Mouse (Mus musculus) lung, embryonic 14.5 days (tissue): ENCODE data around the gene Ncs1. TPM values are rescaled to one million over a fixed set of nuclear protein-coding genes. Genes with fewer than 3 reads are reported as not detected.

Source experiments
- ATAC-seq: fragments of 200-750 bp; cut with Nextera tagmentation; 2 replicates; pipeline ENCODE4 v1.8.0; 2017; ENCODE audit warnings: mild to moderate bottlenecking, moderate TSS enrichment, moderate library complexity; ENCODE audit not compliant: insufficient read depth
- DNase-seq: peaks from one replicate; pipeline ENCODE4 v3.0.0-alpha.2; 2015
- H3K27ac ChIP-seq: fragments of 300-500 bp; sonication (generic); 2 replicates; pipeline ENCODE4 v1.5.1; 2014; ENCODE audit warnings: low read depth, mild to moderate bottlenecking, moderate library complexity
- H3K27me3 ChIP-seq: fragments of 300-500 bp; sonication (generic); 2 replicates; pipeline ENCODE4 v1.6.1; 2014; ENCODE audit warnings: low read length, control low read depth; ENCODE audit not compliant: insufficient read depth
- H3K36me3 ChIP-seq: fragments of 300-500 bp; sonication (generic); 2 replicates; pipeline ENCODE4 v1.6.1; 2014; ENCODE audit warnings: control low read depth; ENCODE audit not compliant: insufficient read depth
- H3K4me1 ChIP-seq: fragments of 300-500 bp; sonication (generic); 2 replicates; pipeline ENCODE4 v1.6.1; 2014; ENCODE audit warnings: antibody characterized with exemption, control low read depth; ENCODE audit not compliant: insufficient read depth
- H3K4me2 ChIP-seq: fragments of 300-500 bp; sonication (generic); 2 replicates; pipeline ENCODE4 v1.6.1; 2014; ENCODE audit warnings: mild to moderate bottlenecking
- H3K4me3 ChIP-seq: fragments of 300-500 bp; sonication (generic); 2 replicates; pipeline ENCODE4 v1.5.1; 2014; ENCODE audit warnings: low read depth, low read length
- H3K9ac ChIP-seq: fragments of 300-500 bp; sonication (generic); 2 replicates; pipeline ENCODE4 v1.6.1; 2014
- H3K9me3 ChIP-seq: fragments of 300-500 bp; sonication (generic); 2 replicates; pipeline ENCODE4 v1.6.1; 2016; ENCODE audit warnings: low read depth, low read length, control low read depth
- CTCF ChIP-seq: IDR thresholded peaks from 2 replicates; pipeline ENCODE4 v1.5.1; 2016; ENCODE audit warnings: antibody characterized with exemption, low read depth
- WGBS: fragments of 180-500 bp; shearing (Covaris S2); extraction: QIAGEN DNeasy Blood & Tissue Kit; methylation state at CpG from one replicate; pipeline ENCODE4 v1.1.7; 2014; 5-methylcytosine and 5-hydroxymethylcytosine counted together
- polyA plus RNA-seq: library from polyadenylated mRNA; unstranded; fragments of >200 nt; fragmentation: Nextera tagmentation; extraction: Ambion mirVana; gene quantifications from 2 replicates; pipeline ENCODE4 v1.2.1, GENCODE M21; 2014

The Ncs1 gene
- polyA plus RNA-seq, 1 experiment from 2014 or later = 28.6 TPM

DNA sequence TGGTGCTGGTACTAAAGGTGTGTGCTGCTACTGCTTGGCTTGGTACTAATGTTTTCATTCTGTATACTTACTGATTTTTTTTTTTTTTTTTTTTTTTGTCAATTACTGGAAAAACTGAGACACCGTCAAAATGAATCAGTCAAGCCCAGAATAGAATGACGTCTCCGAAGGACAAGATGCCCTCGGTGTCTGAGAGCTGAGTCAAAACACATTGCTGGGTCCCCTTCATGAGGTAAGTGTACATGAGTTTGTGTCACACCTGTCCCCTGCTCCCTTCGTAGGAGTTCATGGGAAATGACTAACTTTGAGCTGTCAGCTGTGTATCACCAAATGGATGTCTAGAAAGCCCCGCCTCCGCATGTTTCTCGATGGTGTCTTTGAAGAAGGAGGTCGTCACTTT is 57.6 kb downstream of the Ncs1 start:
- TF ChIP-seq CTCF = no peak
- Histone ChIP-seq H3K4me1 (peaks cover 4% of the 10 kb centered on the region; the same call in 1 of the 2 replicates), H3K27me3 (no peaks in the 10 kb centered on the region), H3K4me3 (no peak overlapping the region), H3K4me2 (no peak overlapping the region), H3K27ac (no peak overlapping the region), H3K36me3 (no peaks in the 10 kb centered on the region), H3K9ac (no peak overlapping the region), H3K9me3 (no peaks in the 10 kb centered on the region)
- DNase-seq (no peak), ATAC-seq (no peak)
- 62% methylated on average over 9 of the region's 9 CpGs for WGBS

DNA sequence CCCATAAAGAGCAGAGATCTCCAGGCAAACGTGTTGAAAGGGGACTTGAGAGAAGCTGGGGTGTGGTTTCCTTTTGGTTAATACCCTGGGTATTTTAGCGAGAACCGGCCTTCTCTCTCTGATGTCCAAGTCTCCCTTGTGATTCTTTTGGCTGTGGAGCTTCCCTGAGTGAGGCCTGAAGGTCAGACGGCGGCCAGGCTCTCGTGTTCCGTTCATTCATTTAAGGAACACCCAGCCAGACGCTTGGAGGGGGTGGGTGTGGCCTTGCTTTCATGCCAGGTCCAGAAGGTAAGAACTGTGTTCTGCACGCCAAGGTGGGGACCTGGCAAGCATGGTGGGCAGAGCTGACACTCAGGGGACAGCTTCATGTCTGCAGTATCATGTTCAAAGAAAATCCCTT is 58.6 kb downstream of the Ncs1 start:
- Histone ChIP-seq H3K9ac (no peak overlapping the region), H3K4me1 (no peaks in the 10 kb centered on the region), H3K4me2 (no peak overlapping the region), H3K9me3 (no peaks in the 10 kb centered on the region), H3K4me3 (no peak overlapping the region), H3K27ac (no peak overlapping the region), H3K27me3 (no peaks in the 10 kb centered on the region), H3K36me3 (no peaks in the 10 kb centered on the region)
- no peak for DNase-seq
- no peak for TF ChIP-seq CTCF
- WGBS = 66% methylated on average over 9 of the region's 9 CpGs
- no peak for ATAC-seq

DNA sequence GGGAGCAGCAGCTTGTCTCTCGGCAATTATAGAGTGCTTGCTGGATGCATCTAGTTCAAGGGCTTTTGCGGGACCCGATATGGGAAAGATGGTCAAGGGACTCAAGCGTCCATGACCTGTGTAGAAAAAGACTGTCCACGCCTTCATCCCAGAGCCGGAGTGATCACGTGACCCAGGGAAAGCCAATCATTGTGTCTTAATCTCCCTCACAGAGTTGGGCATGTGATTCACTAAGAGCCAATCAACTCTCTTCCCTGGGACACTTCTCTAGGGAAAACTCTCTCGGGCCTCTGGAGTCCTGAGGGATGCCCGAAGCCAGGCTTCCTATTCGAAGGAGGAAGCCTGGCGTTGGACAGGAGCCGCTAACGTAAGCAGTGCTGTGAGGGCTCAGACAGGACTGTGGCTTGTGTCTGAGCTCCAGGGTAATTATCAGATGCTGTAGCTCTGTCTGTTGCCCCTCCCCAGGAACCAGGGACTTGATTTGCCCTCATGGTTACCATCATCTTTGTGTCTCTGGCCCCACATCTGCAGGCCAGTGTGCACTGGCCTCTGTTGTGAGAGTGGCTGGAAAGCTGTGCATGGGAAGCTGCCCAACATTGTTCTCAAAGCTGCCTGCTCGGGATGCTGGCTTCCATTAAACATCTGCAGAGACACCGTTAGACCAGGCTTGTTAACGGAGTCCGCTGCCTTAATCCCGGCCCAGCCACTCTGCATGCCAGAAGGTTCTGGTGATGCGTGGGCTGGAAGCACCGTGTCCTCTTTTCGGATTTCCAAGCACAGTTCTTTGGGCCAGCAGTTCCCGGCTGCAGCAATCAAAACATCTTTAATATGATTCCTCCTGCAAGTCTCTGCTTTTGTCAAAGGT is 59.4 kb downstream of the Ncs1 start:
- WGBS = 73% methylated on average over 22 of the region's 22 CpGs
- TF ChIP-seq CTCF = no peak
- ATAC-seq (no peak), DNase-seq (no peak)
- Histone ChIP-seq H3K4me1 (no peaks in the 10 kb centered on the region), H3K36me3 (no peaks in the 10 kb centered on the region), H3K4me3 (no peak overlapping the region), H3K27me3 (no peaks in the 10 kb centered on the region), H3K9me3 (no peaks in the 10 kb centered on the region), H3K4me2 (no peak overlapping the region), H3K9ac (no peak overlapping the region), H3K27ac (no peak overlapping the region)

DNA sequence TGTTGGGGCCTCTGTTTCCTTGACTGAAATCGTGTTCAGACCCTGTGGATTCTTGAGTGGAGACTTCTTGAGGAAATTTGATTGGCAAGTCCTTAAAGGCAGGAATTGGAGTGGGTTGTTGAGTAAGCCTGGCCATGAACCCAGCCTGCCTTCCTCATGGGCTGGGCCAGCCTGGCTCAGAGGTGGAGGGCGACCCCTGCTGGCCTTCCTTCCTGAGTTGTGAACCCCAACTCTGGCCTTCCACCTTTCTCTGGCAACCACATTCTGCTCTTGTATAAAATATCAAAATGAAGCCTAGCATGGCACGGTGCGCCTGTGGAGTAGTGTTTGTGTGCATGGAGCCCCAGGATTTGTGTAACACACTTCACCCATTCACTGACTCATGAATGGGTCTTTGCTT is 60.1 kb downstream of the Ncs1 start:
- H3K27ac ChIP-seq = no peak overlapping the region
- H3K4me1 ChIP-seq = no peaks in the 10 kb centered on the region
- ATAC-seq (no peak), DNase-seq (peak; percentile 46)
- H3K36me3 ChIP-seq = no peaks in the 10 kb centered on the region
- no peak overlapping the region for H3K4me3 ChIP-seq
- 37% methylated on average over 4 of the region's 4 CpGs for WGBS
- peaks cover 5% of the 10 kb centered on the region; the same call in 1 of the 2 replicates for H3K27me3 ChIP-seq
- peak; percentile 65 for TF ChIP-seq CTCF
- H3K4me2 ChIP-seq = no peak overlapping the region
- no peaks in the 10 kb centered on the region for H3K9me3 ChIP-seq
- H3K9ac ChIP-seq = no peak overlapping the region

DNA sequence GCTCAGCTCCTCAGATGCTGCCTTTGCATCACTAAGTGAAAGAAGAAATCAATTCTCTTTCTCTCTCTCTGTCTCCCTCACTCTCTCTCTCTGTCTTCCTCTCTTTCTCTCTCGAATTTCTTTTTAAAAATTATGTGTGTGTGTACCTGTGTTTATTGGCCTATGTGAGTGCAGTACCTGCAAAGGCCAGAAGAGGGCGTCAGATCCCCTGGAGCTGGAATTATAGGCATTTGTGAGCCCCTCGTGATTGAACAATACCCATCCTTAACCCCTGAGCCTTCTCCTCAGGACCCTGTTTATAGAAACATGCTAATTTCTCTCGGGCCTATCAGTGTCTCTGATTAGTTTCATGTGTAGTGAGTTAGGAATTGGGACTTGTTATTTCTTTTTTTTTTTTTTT is 62.6 kb downstream of the Ncs1 start:
- DNase-seq (no peak), ATAC-seq (no peak)
- Histone ChIP-seq H3K27me3 (peaks cover 24% of the 10 kb centered on the region), H3K4me2 (no peak overlapping the region), H3K36me3 (no peaks in the 10 kb centered on the region), H3K27ac (no peak overlapping the region), H3K9ac (no peak overlapping the region), H3K4me1 (no peaks in the 10 kb centered on the region), H3K9me3 (no peaks in the 10 kb centered on the region), H3K4me3 (no peak overlapping the region)
- WGBS = 66% methylated on average over 4 of the region's 4 CpGs
- peak; percentile 32 for TF ChIP-seq CTCF

DNA sequence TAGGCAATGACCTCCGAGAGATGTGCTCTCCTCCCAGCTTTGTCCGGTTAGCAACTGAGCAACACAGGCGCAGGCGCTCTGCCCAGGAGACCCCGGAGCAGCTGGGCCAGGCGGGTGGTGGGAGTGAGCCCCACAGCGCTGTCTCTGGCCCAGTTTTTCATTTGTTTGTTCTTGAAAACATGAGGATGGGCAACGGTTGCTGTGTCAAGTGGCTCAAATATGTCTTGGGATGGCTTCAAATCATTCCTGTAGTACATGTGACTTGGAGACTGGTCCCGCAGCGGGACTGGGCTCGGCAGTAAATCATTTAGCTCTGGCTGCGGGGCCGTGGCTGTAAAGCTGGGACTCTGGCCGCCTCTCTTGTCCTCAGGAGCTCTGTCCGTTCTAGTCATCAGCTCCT is 63.9 kb downstream of the Ncs1 start:
- DNase-seq = no peak
- Histone ChIP-seq H3K27me3 (peaks cover 37% of the 10 kb centered on the region), H3K4me2 (no peak overlapping the region), H3K4me3 (no peak overlapping the region), H3K4me1 (no peaks in the 10 kb centered on the region), H3K9ac (no peak overlapping the region), H3K9me3 (no peaks in the 10 kb centered on the region), H3K36me3 (no peaks in the 10 kb centered on the region), H3K27ac (no peak overlapping the region)
- no peak for TF ChIP-seq CTCF
- no peak for ATAC-seq
- WGBS = 42% methylated on average over 15 of the region's 15 CpGs

DNA sequence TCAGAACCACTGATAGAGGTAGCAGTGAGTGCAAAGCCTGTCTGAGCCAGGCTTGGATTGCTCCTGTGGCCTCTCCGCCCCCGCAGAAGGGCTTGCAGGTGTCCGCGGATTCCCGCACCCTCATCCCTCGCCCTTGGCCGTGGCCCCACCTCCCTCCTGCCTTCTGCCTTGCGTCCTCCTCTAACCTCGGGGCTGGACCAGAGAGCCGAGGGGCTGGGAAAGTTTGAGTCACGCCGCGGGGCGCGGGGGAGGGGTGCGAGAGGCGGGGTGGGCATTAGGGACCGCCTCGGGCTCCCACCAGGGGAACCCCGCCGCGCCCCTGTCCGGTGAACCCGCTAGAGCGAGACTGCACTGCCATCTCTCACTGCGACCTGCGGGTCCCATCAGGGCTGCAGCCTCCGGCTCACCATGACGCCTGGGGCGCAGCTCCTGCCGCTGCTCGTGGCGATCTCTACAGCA is 68.4 kb downstream of the Ncs1 start, which contains the start of gene Hmcn2:
TSS of gene Hmcn2 (plus strand) at position 409 of the 459 bp plus-strand sequence.
- no peak for ATAC-seq

More for the DNA sequence above, 68.4 kb downstream of the Ncs1 start, which contains the start of gene Hmcn2:
- Histone ChIP-seq H3K4me2 (peak within 1 kb of the TSS; percentile 23; the same call in 1 of the 2 replicates), H3K9me3 (no peaks in the 10 kb centered on the region), H3K27me3 (peaks cover 71% of the 10 kb centered on the region), H3K9ac (no peak within 1 kb of the TSS), H3K36me3 (no peaks in the 10 kb centered on the region), H3K4me1 (no peaks in the 10 kb centered on the region), H3K4me3 (peak within 1 kb of the TSS; percentile 16; the same call in 1 of the 2 replicates), H3K27ac (no peak within 1 kb of the TSS)
- no peak for TF ChIP-seq CTCF
- WGBS = 2% methylated on average over 33 of the region's 33 CpGs
- no peak for DNase-seq
